Mouse (Mus musculus) lung, adult 2 months (tissue): Measurements from ENCODE around the gene Kpna6.

Experiments used
- CTCF ChIP-seq: fragments of 200-500 bp; IDR thresholded peaks from 2 replicates; pipeline ENCODE4 v1.5.1; 2011; ENCODE audit warnings: mild to moderate bottlenecking, low read length, control low read depth; ENCODE audit not compliant: insufficient read depth
- POLR2A ChIP-seq: fragments of 200-500 bp; IDR thresholded peaks from 2 replicates; pipeline ENCODE4 v1.6.1; 2011; ENCODE audit warnings: low read depth, mild to moderate bottlenecking, control low read depth, low read length, borderline replicate concordance; ENCODE audit errors: extremely low read depth

- TF ChIP-seq POLR2A, result no peak
- no peak for TF ChIP-seq CTCF
These were observed 51.9 kb downstream of the Kpna6 start for GRCm38 (mm10) chr4:129620419-129621282.
